ENCODE assay signal across 12 mouse cellular contexts in the genomic region with DNA sequence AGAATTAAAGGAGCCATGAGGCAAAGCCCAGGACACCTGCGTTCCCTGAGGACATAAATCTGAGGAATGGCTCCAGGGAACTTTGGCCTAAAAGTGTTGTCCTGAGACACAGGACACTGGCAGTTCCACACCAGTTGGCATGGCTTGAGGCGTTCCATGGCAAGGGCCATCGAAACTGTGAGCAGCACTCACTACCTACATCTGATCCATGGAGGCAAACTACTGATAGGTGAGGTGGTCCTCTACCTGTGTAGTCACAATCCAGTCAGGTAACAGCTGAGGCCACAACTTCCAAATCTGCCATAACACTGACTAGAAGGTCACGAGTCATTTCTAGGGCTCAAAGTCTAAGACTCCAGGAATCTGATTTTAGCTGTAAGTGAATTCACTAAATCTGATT.
"Had no signal": no experiment of that assay in that cellular context is flagged by ENCODE, and none has a peak within 500 bp of the region (broad histone marks: within the 10 kb centered on the region; RNA-seq: fewer than 3 reads in every experiment).

No protein-coding gene starts in this region.

- H3K4me3 ChIP-seq: limb, embryonic 13.5 days; midbrain, embryonic 12.5 days; neural tube, embryonic 13.5 days had no signal

- H3K4me2 ChIP-seq: limb, embryonic 13.5 days; midbrain, embryonic 12.5 days; neural tube, embryonic 13.5 days had no signal

- H3K9ac ChIP-seq: limb, embryonic 13.5 days; liver, embryonic 14.5 days; midbrain, embryonic 12.5 days; neural tube, embryonic 13.5 days had no signal

- H3K27me3 ChIP-seq: limb, embryonic 13.5 days; midbrain, embryonic 12.5 days; neural tube, embryonic 13.5 days had no signal

- ATAC-seq: inflammation-experienced regulatory T-cells, adult 6 months; midbrain, embryonic 16.5 days had no signal

- H3K4me1 ChIP-seq: limb, embryonic 13.5 days; midbrain, embryonic 12.5 days; neural tube, embryonic 13.5 days had no signal

- H3K27ac ChIP-seq: limb, embryonic 13.5 days; liver, embryonic 14.5 days; midbrain, embryonic 12.5 days; neural tube, embryonic 13.5 days had no signal

- DNase-seq: left cerebral cortex, postnatal 4 days; lung, adult 18-20 months; retina, postnatal 1 day; right cerebral cortex, postnatal 4 days; spleen, adult 18-20 months; thymus, postnatal 36 days had no signal
